Mouse (Mus musculus): ENCODE measurements around the gene Muc3. TPM values are rescaled to one million over a fixed set of nuclear protein-coding genes. Genes with fewer than 3 reads are reported as not detected.

Muc3 gene
- polyA plus RNA-seq, 1 experiment, result not detected

- Histone ChIP-seq H3K27me3 (ENCODE audit: control insufficient read depth, insufficient read depth, insufficient read length) (peaks cover 22% of the 10 kb centered on the region), H3K4me3 (no peak overlapping the region), H3K4me2 (ENCODE audit: low read depth) (no peak overlapping the region), H3K79me2 (ENCODE audit: control insufficient read depth, insufficient read depth) (no peaks in the 10 kb centered on the region), H3K36me3 (ENCODE audit: control insufficient read depth, insufficient read depth) (no peaks in the 10 kb centered on the region), H3ac (ENCODE audit: control insufficient read depth, insufficient read length) (no peak overlapping the region)
- TF ChIP-seq TCF12 (IDR thresholded peaks at IDR 0.05; ENCODE audit: insufficient read depth, poor library complexity, severe bottlenecking), result no peak
- TF ChIP-seq MYOD1 (IDR thresholded peaks at IDR 0.05; ENCODE audit: control insufficient read depth in 1 of 3, insufficient read length in 2 of 3, low read depth in 2 of 3), result no peak
- no peak for TF ChIP-seq E2F4 (IDR thresholded peaks at IDR 0.05; ENCODE audit: insufficient read depth)
- TF ChIP-seq TCF3 (IDR thresholded peaks at IDR 0.05; ENCODE audit: insufficient read length, low read depth), result no peak
- TF ChIP-seq SRF (IDR thresholded peaks at IDR 0.05; ENCODE audit: control insufficient read depth, insufficient read length, low read depth), result no peak
- TF ChIP-seq POLR2AphosphoS2 (IDR thresholded peaks at IDR 0.05; ENCODE audit: insufficient read length, low read depth), result no peak
- no peak for TF ChIP-seq MAX (IDR thresholded peaks at IDR 0.05; ENCODE audit: low read depth)
These were observed 18.4 kb upstream of the Muc3 start for GRCm38 (mm10) chr5:137167539-137167938.

GRCm38 (mm10) chr5:137166012-137166411 lies 16.9 kb upstream of the Muc3 start:
- TF ChIP-seq MAX (IDR thresholded peaks at IDR 0.05; ENCODE audit: low read depth) (no peak), USF1 (IDR thresholded peaks at IDR 0.05; ENCODE audit: low read depth) (no peak), SRF (IDR thresholded peaks at IDR 0.05; ENCODE audit: control insufficient read depth, insufficient read length, low read depth) (no peak), POLR2A (IDR thresholded peaks at IDR 0.05; ENCODE audit: insufficient read length, low read depth) (no peak), REST (IDR thresholded peaks at IDR 0.05; ENCODE audit: insufficient read depth, insufficient read length) (no peak), MYOG (IDR thresholded peaks at IDR 0.05; ENCODE audit: control insufficient read depth in 1 of 3, insufficient read depth in 1 of 3, insufficient read length in 2 of 3, low read depth in 2 of 3) (no peak), E2F4 (IDR thresholded peaks at IDR 0.05; ENCODE audit: insufficient read depth) (no peak), POLR2AphosphoS2 (IDR thresholded peaks at IDR 0.05; ENCODE audit: insufficient read length, low read depth) (no peak), CEBPB (IDR thresholded peaks at IDR 0.05; ENCODE audit: insufficient read depth, poor library complexity, severe bottlenecking) (no peak), TCF12 (IDR thresholded peaks at IDR 0.05; ENCODE audit: insufficient read depth, poor library complexity, severe bottlenecking) (no peak), TCF3 (IDR thresholded peaks at IDR 0.05; ENCODE audit: insufficient read length, low read depth) (no peak), MYOD1 (IDR thresholded peaks at IDR 0.05; ENCODE audit: control insufficient read depth in 1 of 3, insufficient read length in 2 of 3, low read depth in 2 of 3) (no peak)
- H3ac ChIP-seq (ENCODE audit: control insufficient read depth, insufficient read length), result no peak overlapping the region
- H3K36me3 ChIP-seq (ENCODE audit: control insufficient read depth, insufficient read depth), result no peaks in the 10 kb centered on the region
- no peaks in the 10 kb centered on the region for H3K79me2 ChIP-seq (ENCODE audit: control insufficient read depth, insufficient read depth)
- H3K4me3 ChIP-seq, result no peak overlapping the region
- peaks cover 18% of the 10 kb centered on the region for H3K27me3 ChIP-seq (ENCODE audit: control insufficient read depth, insufficient read depth, insufficient read length)
- no peak overlapping the region for H3K4me2 ChIP-seq (ENCODE audit: low read depth)

- Histone ChIP-seq H3ac (ENCODE audit: control insufficient read depth, insufficient read length) (no peak overlapping the region), H3K4me3 (no peak overlapping the region), H3K27me3 (ENCODE audit: control insufficient read depth, insufficient read depth, insufficient read length) (peaks cover 12% of the 10 kb centered on the region), H3K79me2 (ENCODE audit: control insufficient read depth, insufficient read depth) (no peaks in the 10 kb centered on the region), H3K36me3 (ENCODE audit: control insufficient read depth, insufficient read depth) (no peaks in the 10 kb centered on the region), H3K4me2 (ENCODE audit: low read depth) (no peak overlapping the region)
- no peak for TF ChIP-seq TCF3 (IDR thresholded peaks at IDR 0.05; ENCODE audit: insufficient read length, low read depth)
These were observed 12.7 kb upstream of the Muc3 start for GRCm38 (mm10) chr5:137161853-137162252.

GRCm38 (mm10) chr5:137159461-137159860 lies 10.3 kb upstream of the Muc3 start:
- no peaks in the 10 kb centered on the region for H3K36me3 ChIP-seq (ENCODE audit: control insufficient read depth, insufficient read depth)
- no peaks in the 10 kb centered on the region for H3K79me2 ChIP-seq (ENCODE audit: control insufficient read depth, insufficient read depth)
- no peak overlapping the region for H3K4me3 ChIP-seq
- no peak for TF ChIP-seq POLR2AphosphoS2 (IDR thresholded peaks at IDR 0.05; ENCODE audit: insufficient read length, low read depth)
- no peak for TF ChIP-seq CEBPB (IDR thresholded peaks at IDR 0.05; ENCODE audit: insufficient read depth, poor library complexity, severe bottlenecking)
- no peak for TF ChIP-seq SRF (IDR thresholded peaks at IDR 0.05; ENCODE audit: control insufficient read depth, insufficient read length, low read depth)
- no peak for TF ChIP-seq MYOG (IDR thresholded peaks at IDR 0.05; ENCODE audit: control insufficient read depth in 1 of 3, insufficient read depth in 1 of 3, insufficient read length in 2 of 3, low read depth in 2 of 3)
- no peak for TF ChIP-seq USF1 (IDR thresholded peaks at IDR 0.05; ENCODE audit: low read depth)
- TF ChIP-seq POLR2A (IDR thresholded peaks at IDR 0.05; ENCODE audit: insufficient read length, low read depth), result no peak
- TF ChIP-seq TCF3 (IDR thresholded peaks at IDR 0.05; ENCODE audit: insufficient read length, low read depth), result no peak
- no peak for TF ChIP-seq REST (IDR thresholded peaks at IDR 0.05; ENCODE audit: insufficient read depth, insufficient read length)
- no peak for TF ChIP-seq E2F4 (IDR thresholded peaks at IDR 0.05; ENCODE audit: insufficient read depth)
- no peak for TF ChIP-seq MAX (IDR thresholded peaks at IDR 0.05; ENCODE audit: low read depth)
- no peak for TF ChIP-seq TCF12 (IDR thresholded peaks at IDR 0.05; ENCODE audit: insufficient read depth, poor library complexity, severe bottlenecking)
- no peak for TF ChIP-seq MYOD1 (IDR thresholded peaks at IDR 0.05; ENCODE audit: control insufficient read depth in 1 of 3, insufficient read length in 2 of 3, low read depth in 2 of 3)
- no peak overlapping the region for H3K4me2 ChIP-seq (ENCODE audit: low read depth)
- peaks cover 6% of the 10 kb centered on the region for H3K27me3 ChIP-seq (ENCODE audit: control insufficient read depth, insufficient read depth, insufficient read length)
- no peak overlapping the region for H3ac ChIP-seq (ENCODE audit: control insufficient read depth, insufficient read length)

GRCm38 (mm10) chr5:137153289-137153688 lies 4.2 kb upstream of the Muc3 start:
- no peak overlapping the region for H3ac ChIP-seq (ENCODE audit: control insufficient read depth, insufficient read length)
- H3K27me3 ChIP-seq (ENCODE audit: control insufficient read depth, insufficient read depth, insufficient read length), result no peaks in the 10 kb centered on the region
- no peak overlapping the region for H3K4me3 ChIP-seq
- TF ChIP-seq POLR2A (IDR thresholded peaks at IDR 0.05; ENCODE audit: insufficient read length, low read depth) (no peak), TCF12 (IDR thresholded peaks at IDR 0.05; ENCODE audit: insufficient read depth, poor library complexity, severe bottlenecking) (no peak), MAX (IDR thresholded peaks at IDR 0.05; ENCODE audit: low read depth) (no peak), TCF3 (IDR thresholded peaks at IDR 0.05; ENCODE audit: insufficient read length, low read depth) (no peak), POLR2AphosphoS2 (IDR thresholded peaks at IDR 0.05; ENCODE audit: insufficient read length, low read depth) (no peak), MYOG (IDR thresholded peaks at IDR 0.05; ENCODE audit: control insufficient read depth in 1 of 3, insufficient read depth in 1 of 3, insufficient read length in 2 of 3, low read depth in 2 of 3) (no peak), MYOD1 (IDR thresholded peaks at IDR 0.05; ENCODE audit: control insufficient read depth in 1 of 3, insufficient read length in 2 of 3, low read depth in 2 of 3) (no peak), SRF (IDR thresholded peaks at IDR 0.05; ENCODE audit: control insufficient read depth, insufficient read length, low read depth) (no peak), E2F4 (IDR thresholded peaks at IDR 0.05; ENCODE audit: insufficient read depth) (no peak), CEBPB (IDR thresholded peaks at IDR 0.05; ENCODE audit: insufficient read depth, poor library complexity, severe bottlenecking) (no peak), USF1 (IDR thresholded peaks at IDR 0.05; ENCODE audit: low read depth) (no peak), REST (IDR thresholded peaks at IDR 0.05; ENCODE audit: insufficient read depth, insufficient read length) (no peak)
- no peak overlapping the region for H3K4me2 ChIP-seq (ENCODE audit: low read depth)
- no peaks in the 10 kb centered on the region for H3K36me3 ChIP-seq (ENCODE audit: control insufficient read depth, insufficient read depth)
- no peaks in the 10 kb centered on the region for H3K79me2 ChIP-seq (ENCODE audit: control insufficient read depth, insufficient read depth)
